Mouse (Mus musculus) E14TG2a.4 (cell line): ENCODE measurements at regions not wholly inside any gene's neighbourhood (a gene's known extent, or its start where the extent isn't known, plus 50 kb on each side); places are given as distances from the start of the nearest gene placed in this dataset.

Experiments
- CTCF ChIP-seq: conservative IDR thresholded peaks from 2 replicates; pipeline ENCODE4 v1.5.1; 2014; ENCODE audit warnings: low read length
- NANOG ChIP-seq: IDR thresholded peaks from 2 replicates; pipeline ENCODE4 v1.6.1; 2014; ENCODE audit warnings: borderline replicate concordance, low read length, mixed read lengths
- POU5F1 ChIP-seq: IDR thresholded peaks from 2 replicates; pipeline ENCODE4 v1.6.1; 2014; ENCODE audit warnings: low read length, borderline replicate concordance

- TF ChIP-seq CTCF (no peak), POU5F1 (no peak), NANOG (no peak)
Measured at GRCm38 (mm10) chr11:27753913-27754218, 585.8 kb downstream of the Gm6685 start.
